Mouse (Mus musculus) cerebellum, postnatal 14 days (tissue): ENCODE data around the gene Elobl.

ENCODE experiments used
- DNase-seq, 2 experiments: peaks; one replicate each; pipeline ENCODE4 v3.0.0; 2021; ENCODE audit warnings: mixed read lengths in 2 of 2

Gene Elobl

DNA sequence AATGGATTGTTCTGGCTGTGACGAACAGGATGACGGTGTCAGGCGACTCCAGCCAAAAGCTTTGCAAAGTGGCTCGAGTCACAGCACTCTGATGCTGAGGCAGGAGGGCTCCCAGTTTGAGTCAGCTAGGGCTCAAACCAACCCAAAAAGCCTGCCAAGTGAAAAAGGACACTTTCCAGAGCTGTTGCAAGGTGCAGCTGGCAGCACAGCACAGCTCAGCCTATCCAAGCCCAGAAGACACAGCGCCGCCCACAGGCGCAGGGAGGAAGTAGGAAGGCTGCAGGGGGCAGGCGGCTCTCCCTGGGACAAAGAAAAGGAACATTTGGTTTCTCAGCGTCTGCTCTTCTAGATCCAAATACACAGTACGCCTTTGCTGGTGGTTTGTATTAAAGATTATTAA lies 19.9 kb upstream of the Elobl start:
- DNase-seq = no peak

GRCm38 (mm10) chr11:88981337-88981736 lies 14.6 kb upstream of the Elobl start:
- no peak for DNase-seq

DNA sequence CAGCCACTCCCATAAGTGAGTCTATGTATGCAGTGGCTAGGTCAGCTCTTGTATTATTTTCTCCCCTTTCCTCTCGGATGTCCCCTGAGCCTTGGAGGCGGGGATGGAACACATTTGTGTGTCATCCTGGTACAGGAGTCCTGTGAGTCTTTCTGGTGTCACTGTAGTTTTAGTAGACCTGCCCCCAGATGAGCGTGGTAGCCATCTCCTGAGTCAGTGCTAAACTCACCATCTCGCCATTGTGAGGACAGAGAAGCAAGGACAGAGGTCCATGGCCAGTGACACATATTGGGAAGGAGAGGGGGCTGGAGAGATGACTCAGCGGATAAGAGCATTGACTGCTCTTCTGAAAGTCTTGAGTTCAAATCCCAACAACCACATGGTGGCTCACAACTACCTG lies 10.5 kb upstream of the Elobl start:
- DNase-seq = no peak

GRCm38 (mm10) chr11:88976320-88976719 lies 9.6 kb upstream of the Elobl start:
- DNase-seq = peak in 1 of 2 experiments; percentile 40

GRCm38 (mm10) chr11:88973776-88974701 lies 7.3 kb upstream of the Elobl start:
- peak; percentile 96 for DNase-seq

DNA sequence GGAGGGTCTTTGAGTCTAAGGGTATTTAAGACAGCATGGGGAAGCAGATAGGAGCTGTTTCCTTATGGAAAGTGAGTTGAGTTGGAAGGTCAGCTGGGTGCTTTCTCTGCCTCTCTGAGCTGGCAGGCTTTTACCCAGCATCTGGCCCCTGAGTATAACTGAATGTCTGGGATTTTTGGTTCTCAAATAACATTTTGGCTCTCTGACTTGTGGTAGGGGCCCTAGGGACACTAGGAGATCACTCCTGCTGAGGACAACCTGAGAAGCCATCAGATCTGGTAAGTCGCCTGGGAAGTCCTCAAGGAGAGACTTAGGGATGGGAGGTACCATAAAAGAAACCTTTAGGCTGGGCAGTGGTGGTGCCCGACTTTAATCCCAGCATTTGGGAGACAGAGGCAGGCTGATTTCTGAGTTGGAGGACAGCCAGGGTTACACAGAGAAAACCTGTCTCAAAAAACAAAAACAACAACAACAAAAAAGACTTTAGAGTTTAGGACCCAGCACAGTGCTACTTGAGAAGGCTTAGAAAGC lies 3.5 kb upstream of the Elobl start, which contains the start of gene Coil:
Gene Coil, plus strand, starts transcription at position 51 of the 531 bp plus-strand sequence.
- peak in 1 of 2 experiments; percentile 36 for DNase-seq

GRCm38 (mm10) chr11:88958851-88959250 lies 7.9 kb downstream of the Elobl start:
- DNase-seq = no peak

- DNase-seq = peak; percentile 97 to 98
These were observed 11.3 kb downstream of the Elobl start, which contains the start of gene Scpep1 for GRCm38 (mm10) chr11:88955217-88955969. Gene Scpep1 (minus strand): TSS chr11:88955465.

DNA sequence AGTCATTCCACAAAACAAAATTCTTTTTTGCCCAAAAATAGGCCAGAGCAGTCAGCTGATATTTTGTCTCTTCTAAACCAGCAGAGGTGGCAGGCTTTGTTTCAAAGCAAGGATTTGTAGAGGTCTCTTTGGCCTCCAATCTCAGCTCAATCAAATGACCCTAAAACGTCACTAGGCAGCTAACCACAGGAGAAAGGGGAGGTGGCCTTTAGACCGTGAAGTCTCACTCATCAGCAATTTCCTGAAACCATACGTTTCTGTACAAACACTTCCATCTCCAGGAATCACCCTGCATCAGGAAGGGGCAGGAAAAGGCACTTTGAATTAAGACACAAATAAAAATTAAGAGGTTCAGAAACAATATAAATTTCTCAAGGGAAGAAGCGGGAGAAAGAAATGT lies 11.9 kb downstream of the Elobl start:
- peak in 1 of 2 experiments; percentile 20 for DNase-seq

DNA sequence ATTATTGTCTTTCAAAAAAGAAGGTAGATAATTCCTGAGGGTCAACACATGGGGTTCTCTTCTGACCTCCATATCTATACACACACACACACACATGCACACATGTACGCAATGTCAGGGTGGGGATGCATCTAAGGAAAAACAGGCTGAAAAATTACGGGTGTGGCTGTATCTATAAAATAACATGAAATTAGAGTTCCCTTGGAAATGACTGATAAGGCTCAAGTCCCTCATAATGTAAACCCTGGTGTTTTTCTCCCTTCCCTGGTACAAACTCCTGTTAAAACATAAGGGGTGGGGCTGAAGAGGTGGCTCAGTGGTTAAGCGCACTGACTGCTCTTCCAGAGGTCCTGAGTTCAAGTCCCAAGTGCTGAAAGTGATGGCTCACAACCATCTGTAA lies 13.1 kb downstream of the Elobl start:
- no peak for DNase-seq

DNA sequence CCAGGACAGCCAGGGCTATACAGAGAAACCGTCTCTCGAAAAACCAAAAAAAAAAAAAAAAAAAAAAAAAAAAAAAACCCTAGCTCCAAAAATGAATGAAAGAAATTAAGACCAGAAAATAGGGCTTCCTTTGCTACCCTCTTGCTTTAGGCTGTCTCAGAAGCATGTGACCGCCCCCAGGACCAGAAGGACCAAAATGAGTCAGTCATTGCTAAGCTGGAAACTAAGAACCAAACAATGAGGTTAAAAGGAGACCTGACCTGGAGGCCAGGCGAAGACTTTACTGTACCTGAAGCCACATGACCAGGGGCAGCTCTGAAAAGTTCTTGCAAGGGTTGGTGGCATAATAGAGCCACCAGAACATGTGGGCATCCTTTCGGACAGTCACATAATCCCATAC lies 14.6 kb downstream of the Elobl start:
- DNase-seq = no peak

DNA sequence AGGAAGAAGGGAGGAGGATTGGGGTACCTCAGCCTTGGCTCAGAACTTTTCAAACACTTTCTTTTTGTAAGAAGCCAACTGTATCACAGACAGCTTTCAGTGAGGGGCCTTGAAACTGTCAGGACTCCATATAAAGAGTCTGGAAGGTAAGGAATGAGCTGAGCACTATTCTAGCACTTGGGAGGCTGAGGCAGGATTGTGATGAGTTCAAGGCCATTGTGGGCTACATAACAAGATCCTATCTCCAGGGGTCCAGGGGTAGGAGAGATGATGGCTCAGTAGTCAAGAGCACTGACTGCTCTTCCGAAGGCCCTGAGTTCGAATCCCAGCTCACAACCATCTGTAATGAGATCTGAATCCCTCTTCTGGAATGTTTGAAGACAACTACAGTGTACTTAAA lies 15.2 kb downstream of the Elobl start:
- no peak for DNase-seq

GRCm38 (mm10) chr11:88950640-88951250 lies 16.0 kb downstream of the Elobl start:
- no peak for DNase-seq

DNA sequence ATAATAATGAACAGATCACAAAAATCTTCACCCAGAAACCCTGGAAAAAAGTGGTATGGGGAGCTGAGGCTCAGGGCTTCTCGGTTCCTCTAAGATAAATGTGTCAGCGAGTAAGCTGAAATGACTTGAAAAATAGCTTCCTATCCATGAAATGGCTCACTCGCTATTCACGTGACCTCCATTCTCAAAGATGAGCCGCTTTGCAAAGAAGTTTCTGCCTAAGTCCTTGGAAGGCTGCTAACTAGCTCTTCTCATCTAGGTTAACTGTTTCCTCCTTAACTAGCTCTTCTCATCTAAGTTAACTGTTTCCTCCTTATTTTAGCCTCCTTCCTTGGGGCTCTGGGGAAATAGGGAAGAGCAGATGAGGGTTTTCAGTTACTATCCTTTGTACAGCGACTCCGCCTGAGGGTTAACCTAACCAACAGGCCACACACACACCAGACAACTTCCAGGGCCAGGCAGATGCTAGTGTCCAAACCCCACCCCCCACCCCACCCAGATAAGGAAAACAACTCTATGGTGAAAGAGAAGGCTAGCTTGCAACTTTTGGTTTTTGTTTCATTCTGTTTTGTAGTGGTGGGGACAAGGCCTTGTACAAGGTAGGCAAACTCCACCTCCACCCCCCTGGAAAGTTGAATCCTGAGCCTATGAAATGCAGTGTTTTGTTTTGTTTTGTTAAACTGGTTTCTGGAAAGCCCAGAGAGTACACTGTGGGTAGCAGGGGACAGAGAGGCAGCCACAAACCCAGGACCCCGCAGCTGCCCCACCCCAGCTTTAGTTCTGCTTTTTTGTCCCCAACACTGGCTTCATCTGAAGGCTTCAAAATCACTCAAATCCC lies 16.7 kb downstream of the Elobl start:
- no peak for DNase-seq

DNA sequence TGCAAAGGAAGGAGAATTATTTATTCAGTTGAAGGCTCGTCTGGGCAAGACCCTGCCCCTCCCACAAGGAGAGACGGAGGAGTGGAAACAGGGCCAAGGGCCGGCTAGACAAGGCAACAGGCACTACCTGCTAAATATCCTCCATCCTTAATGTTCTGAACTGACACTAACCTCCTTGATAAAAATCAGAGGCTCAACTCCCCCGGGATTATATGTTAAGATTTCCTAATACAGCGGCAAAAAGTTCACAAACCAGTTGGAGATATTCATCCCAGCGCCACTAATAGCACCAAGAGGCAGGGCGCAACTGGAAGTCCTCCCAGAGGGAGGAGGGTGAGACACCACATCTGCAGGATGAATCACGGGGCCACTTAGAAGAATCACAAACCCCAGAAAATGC lies 17.8 kb downstream of the Elobl start:
- no peak for DNase-seq

DNA sequence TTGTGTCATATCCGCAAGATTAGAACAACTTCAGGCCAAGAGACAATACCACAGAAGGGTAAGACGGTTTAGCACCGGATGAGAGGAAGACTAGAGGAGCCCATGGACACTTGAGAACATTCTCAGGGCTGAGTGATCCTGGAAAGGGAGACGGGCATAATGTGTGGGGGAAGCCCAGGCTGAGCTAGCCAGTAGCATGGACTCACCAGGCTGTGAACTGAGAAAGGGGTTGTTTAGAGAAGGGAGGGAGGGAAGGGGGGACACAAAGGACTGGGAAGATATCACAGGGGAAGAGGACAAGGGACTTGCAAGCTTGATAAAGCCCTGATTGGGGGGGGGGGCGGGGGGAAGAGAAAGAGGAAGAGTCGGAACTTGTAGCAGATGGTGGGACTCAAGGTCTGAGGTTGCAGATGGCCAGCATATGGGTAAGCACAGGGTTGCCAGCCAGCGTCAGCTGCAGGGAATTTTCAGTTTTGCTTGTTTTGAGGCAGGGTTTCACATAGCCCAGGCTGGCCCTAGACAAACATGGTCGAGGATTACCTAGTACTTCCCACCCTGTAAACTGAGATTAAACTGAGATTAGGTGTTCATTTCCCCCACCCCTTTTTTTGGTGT lies 20.7 kb downstream of the Elobl start:
- peak; percentile 30 to 52 for DNase-seq

GRCm38 (mm10) chr11:88941489-88941888 lies 25.2 kb downstream of the Elobl start:
- no peak for DNase-seq

- no peak for DNase-seq
These were observed 27.1 kb downstream of the Elobl start for GRCm38 (mm10) chr11:88939634-88940033.

GRCm38 (mm10) chr11:88938770-88939169 lies 28.0 kb downstream of the Elobl start:
- DNase-seq = no peak

DNA sequence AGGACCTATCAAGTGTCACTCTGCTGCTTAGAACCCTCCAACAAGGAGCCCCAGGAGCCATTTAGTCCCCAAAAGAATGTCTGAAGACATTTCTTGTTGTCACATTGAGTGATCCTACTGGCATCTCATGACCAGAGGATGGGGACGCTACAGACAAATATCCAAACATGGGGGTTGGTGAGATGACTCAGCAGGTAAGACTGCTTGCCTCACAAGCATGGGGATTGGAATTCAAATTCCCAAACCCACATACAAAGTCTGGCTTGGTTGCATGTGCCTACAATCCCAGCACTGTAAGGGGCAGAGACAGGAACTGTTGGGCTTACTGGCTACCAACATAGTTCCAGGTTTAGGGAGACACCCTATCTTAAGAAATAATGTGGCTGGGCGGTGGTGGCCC lies 28.8 kb downstream of the Elobl start:
- DNase-seq = no peak
